Mouse (Mus musculus) left cerebral cortex, adult 2 months (tissue): ENCODE results near the gene Calml4. TPM values are rescaled to one million over a fixed set of nuclear protein-coding genes. Genes with fewer than 3 reads are reported as not detected.
A peak's percentile ranks its signal among the peaks of the same experiment; 100 is the strongest.

Experiments
- DNase-seq, 2 experiments: peaks; one replicate each; pipeline ENCODE4 v3.0.0; 2021 to 2022; ENCODE audit warnings: low spot score in 2 of 2, mixed read lengths in 1 of 2; ENCODE audit errors: extremely low spot score in 1 of 2
- H3K27ac ChIP-seq: fragments of 200-600 bp; 2 replicates; pipeline ENCODE4 v1.8.1; 2022
- H3K4me3 ChIP-seq: fragments of 200-600 bp; 2 replicates; pipeline ENCODE4 v1.8.1; 2022
- CTCF ChIP-seq: fragments of 200-600 bp; IDR thresholded peaks from 2 replicates; pipeline ENCODE4 v1.8.1; 2022; ENCODE audit warnings: antibody characterized with exemption, mild to moderate bottlenecking, moderate library complexity
- intact Hi-C: fragments of 180-260 bp; cut with DNase I; formaldehyde crosslinking; loops from one replicate; pipeline ENCODE4 v1.15.1; 2025
- total RNA-seq, 2 experiments: library from RNA; stranded (reverse); gene quantifications; 2 replicates each; pipeline ENCODE4 v1.2.3; 2021

Calml4 gene
- total RNA-seq, 2 experiments from 2014 or later, result 0.75 to 1.1 TPM

GRCm38 (mm10) chr9:62820829-62821228, 37.1 kb upstream of the Calml4 start:
- no peak for DNase-seq
- no peak overlapping the region for H3K27ac ChIP-seq
- no peak overlapping the region for H3K4me3 ChIP-seq
- no peak for TF ChIP-seq CTCF
- intact Hi-C loops, result loop anchor here (10.0 kb wide), 1 partner anchor 76 kb away; no protein-coding TSS in a partner anchor

GRCm38 (mm10) chr9:62821811-62822210, 36.1 kb upstream of the Calml4 start:
- no peak for DNase-seq
- Histone ChIP-seq H3K4me3 (no peak overlapping the region), H3K27ac (no peak overlapping the region)
- intact Hi-C loops, result loop anchor here (10.0 kb wide), 1 partner anchor 77 kb away; no protein-coding TSS in a partner anchor
- no peak; the same call in 1 of the 2 replicates for TF ChIP-seq CTCF

- no peak for TF ChIP-seq CTCF
- Histone ChIP-seq H3K27ac (no peak overlapping the region), H3K4me3 (no peak overlapping the region)
- no peak for DNase-seq
- intact Hi-C loops, result loop anchor here (5.0 to 10.0 kb wide), 3 partner anchors 44 to 269 kb away; no protein-coding TSS in a partner anchor
Measured at GRCm38 (mm10) chr9:62825791-62826393, 32.0 kb upstream of the Calml4 start.

GRCm38 (mm10) chr9:62826456-62826855, 31.4 kb upstream of the Calml4 start:
- DNase-seq, result no peak
- Histone ChIP-seq H3K27ac (no peak overlapping the region), H3K4me3 (no peak overlapping the region)
- intact Hi-C loops, result loop anchor here (5.0 to 10.0 kb wide), 3 partner anchors 44 to 269 kb away; no protein-coding TSS in a partner anchor
- no peak for TF ChIP-seq CTCF

GRCm38 (mm10) chr9:62827939-62828652, 29.8 kb upstream of the Calml4 start:
- intact Hi-C loops, result loop anchor here (1.0 to 10.0 kb wide), 4 partner anchors 17 to 271 kb away; partner anchors contain the start of gene Fem1b
- DNase-seq, result no peak
- TF ChIP-seq CTCF, result peak; percentile 75
- H3K27ac ChIP-seq, result peak overlapping the region; percentile 80
- peak overlapping the region; percentile 37 for H3K4me3 ChIP-seq

- peak overlapping the region; percentile 80 for H3K27ac ChIP-seq
- peak overlapping the region; percentile 37 for H3K4me3 ChIP-seq
- intact Hi-C loops, result loop anchor here (1.0 to 10.0 kb wide), 4 partner anchors 17 to 271 kb away; partner anchors contain the start of gene Fem1b
- peak; percentile 80 for TF ChIP-seq CTCF
- DNase-seq, result peak; percentile 94 to 96
Measured at GRCm38 (mm10) chr9:62828662-62829086, 29.2 kb upstream of the Calml4 start.

- TF ChIP-seq CTCF, result no peak
- intact Hi-C loops, result loop anchor here (5.0 to 10.0 kb wide), 3 partner anchors 48 to 273 kb away; no protein-coding TSS in a partner anchor
Measured at GRCm38 (mm10) chr9:62829877-62830276, 28.0 kb upstream of the Calml4 start.

GRCm38 (mm10) chr9:62834906-62835305, 23.0 kb upstream of the Calml4 start:
- Histone ChIP-seq H3K27ac (no peak overlapping the region), H3K4me3 (no peak overlapping the region)
- no peak for TF ChIP-seq CTCF
- intact Hi-C loops, result no loop called here
- no peak for DNase-seq

More at GRCm38 (mm10) chr9:62829877-62830276, 28.0 kb upstream of the Calml4 start:
- H3K4me3 ChIP-seq, result no peak overlapping the region
- DNase-seq, result no peak
- H3K27ac ChIP-seq, result no peak overlapping the region

GRCm38 (mm10) chr9:62835705-62836446, 22.0 kb upstream of the Calml4 start:
- no peak for DNase-seq
- no peak overlapping the region for H3K4me3 ChIP-seq
- H3K27ac ChIP-seq, result no peak overlapping the region
- intact Hi-C loops, result no loop called here
- TF ChIP-seq CTCF, result peak; percentile 19

GRCm38 (mm10) chr9:62837611-62838010, 20.3 kb upstream of the Calml4 start:
- intact Hi-C loops, result no loop called here
- TF ChIP-seq CTCF, result no peak
- H3K4me3 ChIP-seq, result no peak overlapping the region
- H3K27ac ChIP-seq, result peak overlapping the region; percentile 84; the same call in 1 of the 2 replicates
- no peak for DNase-seq

GRCm38 (mm10) chr9:62838146-62838505, 19.8 kb upstream of the Calml4 start:
- TF ChIP-seq CTCF, result no peak

More at GRCm38 (mm10) chr9:62838146-62838505, 19.8 kb upstream of the Calml4 start:
- Histone ChIP-seq H3K27ac (peak overlapping the region; percentile 84), H3K4me3 (peak overlapping the region; percentile 81)
- DNase-seq, result no peak
- intact Hi-C loops, result no loop called here
